Mouse (Mus musculus) neutrophil, adult 83 days (primary cell): Measurements from ENCODE around the gene Il12rb1. TPM values are rescaled to one million over a fixed set of nuclear protein-coding genes. Genes with fewer than 3 reads are reported as not detected.

Experiments
- total RNA-seq, 2 experiments: library from RNA; stranded (reverse); gene quantifications; one replicate each; pipeline ENCODE4 v1.2.4; 2023

Il12rb1 gene
- total RNA-seq, result under 1 TPM; 0.42 to 0.57 TPM

DNA sequence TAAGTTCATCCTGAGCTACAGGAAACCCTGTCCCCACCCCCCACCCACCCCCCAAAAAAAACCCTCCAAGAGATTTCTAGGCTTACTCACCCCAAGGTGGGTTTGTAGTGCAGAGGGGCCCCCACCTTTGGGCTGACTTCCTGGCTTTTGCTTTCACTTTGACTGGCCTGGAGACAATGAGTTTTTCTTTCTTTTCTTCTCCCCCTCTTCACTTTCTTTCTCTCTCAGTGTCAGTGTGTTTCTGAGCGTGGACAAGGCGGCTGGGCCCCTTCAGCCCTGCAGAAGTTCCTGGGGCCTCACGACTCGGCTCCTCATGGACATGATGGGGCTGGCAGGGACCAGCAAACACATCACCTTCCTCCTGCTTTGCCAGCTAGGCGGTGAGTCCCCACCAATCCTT is at the start of gene Il12rb1:
Il12rb1 (plus strand) TSS at position 211 of the 400 bp plus-strand sequence.

DNA sequence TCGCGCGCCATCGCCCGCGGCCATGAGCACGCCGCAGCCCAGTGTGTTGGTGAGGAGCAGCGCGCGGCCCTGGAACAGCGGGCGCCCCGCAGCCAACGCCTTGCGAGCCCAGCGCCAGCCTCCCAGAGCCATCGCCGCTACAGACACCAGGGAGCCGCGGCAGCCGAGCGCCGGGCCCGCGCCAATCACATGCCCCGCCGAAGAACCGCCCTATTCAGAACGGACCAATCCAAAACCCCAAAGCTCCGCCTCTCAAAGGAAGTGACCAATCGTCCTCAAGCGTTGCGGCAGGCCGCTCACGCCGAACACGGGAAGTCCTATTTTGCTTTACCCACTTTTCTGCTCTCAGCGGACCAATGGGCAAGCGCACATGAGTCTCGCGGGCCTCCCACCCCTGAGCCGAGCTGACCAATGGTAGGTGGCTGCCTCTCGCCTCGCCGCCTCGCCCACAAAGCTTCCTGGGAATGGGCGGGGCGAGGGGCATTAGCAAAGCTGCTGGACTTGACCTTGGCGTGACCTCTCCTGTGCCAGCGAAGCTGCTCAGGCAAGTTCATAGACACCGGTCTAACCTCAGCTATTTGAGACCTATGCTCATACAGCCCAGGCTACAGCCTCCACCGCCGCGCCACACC is 47.4 kb upstream of the Il12rb1 start, which contains the start of gene Mpv17l2:
Mpv17l2 (minus strand) TSS at position 172 of the 632 bp plus-strand sequence.

DNA sequence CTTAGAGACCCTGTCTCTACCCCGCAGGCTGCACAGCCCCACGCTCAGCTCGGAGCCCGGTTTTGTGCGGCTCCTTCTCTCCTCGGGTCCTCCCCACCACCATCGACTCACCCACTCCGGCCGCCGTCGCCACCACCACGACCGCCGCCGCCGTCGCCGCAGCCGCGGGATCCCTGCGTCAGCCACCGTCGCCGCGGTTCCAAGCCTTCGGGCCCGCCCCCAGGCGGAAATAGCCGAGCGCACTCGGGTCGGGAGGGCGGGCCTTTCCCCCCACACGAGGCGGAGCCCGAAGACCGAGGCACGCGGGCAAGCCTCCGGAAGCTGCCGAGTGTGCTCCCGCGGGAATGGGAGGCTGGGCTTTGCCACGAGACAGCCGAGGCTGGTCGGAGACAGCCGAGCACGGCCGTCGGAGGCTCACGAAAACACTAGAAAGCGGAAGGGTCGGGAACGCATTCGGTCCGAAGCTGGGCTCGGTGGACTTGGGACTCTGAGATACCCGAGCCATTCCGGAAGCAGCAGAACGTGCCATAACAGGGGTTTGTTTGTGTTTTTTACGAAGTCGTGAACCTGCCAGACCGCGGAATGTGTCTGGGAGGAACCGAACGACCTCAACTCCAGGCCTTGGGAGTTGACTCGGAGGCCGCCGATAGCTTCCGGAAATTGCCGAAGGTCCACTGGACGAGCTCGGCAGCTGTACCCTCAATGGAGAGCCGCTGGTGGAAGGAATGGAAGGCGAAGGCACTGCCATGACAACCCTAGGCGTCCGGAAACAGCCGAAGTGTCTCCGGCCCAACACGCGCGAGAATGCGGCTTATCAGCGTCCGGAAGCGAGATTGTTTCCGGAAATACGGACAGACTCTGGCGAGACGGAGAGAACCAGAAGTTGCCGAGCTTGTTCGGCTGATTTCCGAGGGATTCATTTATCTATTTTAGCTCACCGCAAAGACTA is 31.5 kb upstream of the Il12rb1 start, which contains the start of gene Pik3r2:
Pik3r2 (minus strand) TSS at position 218 of the 949 bp plus-strand sequence.

DNA sequence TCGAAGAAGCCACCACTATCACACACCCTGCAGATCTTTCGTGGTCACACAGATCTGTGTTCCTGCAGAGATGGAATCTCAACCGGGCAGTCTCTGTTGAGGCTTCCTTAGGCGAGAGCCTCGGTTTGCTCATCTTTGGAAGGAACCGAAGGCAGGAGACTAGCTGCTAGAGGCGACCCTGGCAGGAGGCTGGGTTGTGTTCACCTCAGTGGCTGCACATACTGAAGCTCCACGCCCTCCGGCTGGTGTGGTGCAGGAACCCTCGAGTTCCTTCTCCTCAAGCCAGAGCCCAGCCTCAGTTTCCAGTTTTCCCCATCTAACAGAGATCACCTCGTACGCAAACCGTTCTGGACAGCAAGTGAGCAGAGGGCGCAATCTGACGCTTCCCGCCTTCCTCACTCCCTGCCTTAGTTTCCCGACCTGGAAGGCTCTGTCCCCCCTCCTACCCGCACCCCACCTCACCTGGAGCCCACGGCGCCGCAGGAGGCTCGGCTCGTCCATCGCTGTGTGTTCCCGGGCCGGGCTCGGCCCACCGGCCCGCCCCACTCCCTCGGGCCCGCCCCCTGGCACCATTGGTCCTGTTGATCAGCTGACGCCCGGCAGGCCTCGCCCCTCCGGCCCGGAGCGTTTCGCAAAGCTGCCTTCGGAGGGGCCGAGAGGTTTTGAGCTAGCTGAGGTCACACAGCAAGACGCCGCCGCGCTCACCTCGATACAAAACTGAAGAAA is 3.6 kb upstream of the Il12rb1 start, which contains the start of gene Mast3:
Mast3 (minus strand) TSS at position 574 of the 726 bp plus-strand sequence.

DNA sequence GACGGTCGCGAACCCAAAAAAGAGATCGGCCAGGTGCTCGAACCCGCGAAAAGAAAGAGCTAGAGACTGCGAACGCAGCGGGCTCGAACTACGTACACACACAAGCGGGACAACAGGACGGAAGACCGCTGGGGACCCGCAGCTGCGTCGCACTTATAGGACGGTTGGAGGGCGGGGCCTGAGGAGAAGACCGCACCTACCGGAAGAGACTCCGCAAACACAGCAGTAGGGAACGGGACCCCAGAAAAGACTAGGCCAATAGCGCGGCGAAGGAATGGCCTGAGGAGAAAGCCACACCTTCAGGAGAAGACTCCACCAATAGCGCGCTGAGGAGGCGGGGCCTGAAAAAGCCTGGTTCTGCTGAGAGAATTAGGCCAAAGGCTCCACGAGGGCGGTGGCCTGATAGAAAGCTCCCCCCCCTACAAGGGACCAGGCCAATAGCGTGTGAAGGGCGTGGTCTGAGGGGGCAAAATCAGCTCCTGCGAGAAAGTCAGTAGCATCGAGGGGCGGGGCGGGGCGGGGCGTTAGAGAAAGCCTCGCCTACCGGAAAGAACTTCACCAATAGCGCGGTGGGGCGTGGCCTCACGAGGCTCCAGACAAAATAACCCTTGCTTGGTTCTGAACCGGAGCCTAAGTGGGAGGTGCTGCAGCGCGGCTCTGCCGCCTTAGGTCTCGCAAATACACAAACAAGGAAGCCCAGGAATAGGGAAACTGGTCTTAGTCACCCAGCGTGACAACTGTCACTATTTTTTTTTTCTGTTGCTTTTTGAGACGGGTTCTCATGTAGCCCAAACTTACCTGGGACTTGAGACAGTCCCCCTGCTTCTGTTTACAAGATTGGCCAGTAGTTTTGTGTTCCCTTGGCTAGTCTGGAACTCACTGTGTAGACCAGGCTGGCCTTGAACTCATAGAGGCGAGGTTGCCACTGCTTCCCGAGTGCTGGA is 31.4 kb downstream of the Il12rb1 start, which contains the start of gene Arrdc2:
Arrdc2 (minus strand) TSS at position 313 of the 944 bp plus-strand sequence.

DNA sequence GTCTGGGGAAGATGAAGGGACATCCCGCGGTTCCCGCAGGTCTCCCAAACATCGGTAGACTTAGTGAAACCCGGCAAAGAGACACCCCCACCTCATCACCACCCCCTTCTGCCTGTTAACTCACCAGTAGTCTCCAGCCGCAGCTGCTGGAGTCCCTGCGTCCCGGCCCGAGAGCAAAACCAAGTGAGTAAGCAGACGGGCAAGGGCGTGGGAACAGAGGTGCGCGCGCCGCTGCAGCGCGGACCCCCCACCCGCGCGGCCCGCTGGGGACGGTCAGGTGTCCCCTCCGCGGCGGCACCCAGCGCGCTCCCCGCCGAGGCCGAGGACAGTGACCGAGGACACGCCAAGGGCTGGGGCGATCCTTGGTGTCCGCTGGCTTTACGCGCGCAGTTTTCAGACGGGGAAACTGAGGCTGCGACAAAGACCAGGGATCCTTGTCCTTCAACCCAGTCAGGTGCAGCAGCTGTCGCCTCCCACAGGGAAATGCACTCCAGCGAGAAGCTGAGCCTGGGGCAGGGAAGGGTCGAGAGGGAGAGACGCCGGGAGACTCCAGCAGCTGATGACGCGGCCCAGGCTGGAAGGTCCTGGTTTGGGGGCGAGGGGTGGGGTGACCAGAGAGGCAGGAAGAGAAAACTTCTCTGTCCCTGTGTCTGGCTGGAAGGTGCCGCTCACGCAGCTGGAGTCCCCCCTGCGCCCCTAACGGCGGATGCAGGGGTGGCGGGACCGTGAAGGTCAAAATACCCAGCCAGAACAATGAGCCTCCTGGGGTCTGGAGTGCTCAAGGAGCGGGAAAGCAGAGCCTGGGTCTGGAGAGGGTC is 54.8 kb downstream of the Il12rb1 start, which contains the start of gene Kcnn1:
Kcnn1 (minus strand) TSS at position 435 of the 818 bp plus-strand sequence.

Other genes starting within 250 kb of the Il12rb1 start
- 10 to 100 TPM; 29.5 to 40.1 TPM for gene Isyna1, start 214.1 kb upstream of the Il12rb1 start, total RNA-seq
- 10 to 100 TPM; 60.1 to 77.7 TPM for gene Ssbp4, start 199.6 kb upstream of the Il12rb1 start, total RNA-seq
- 10 to 100 TPM; 65.7 to 79.1 TPM for gene Lrrc25, start 192.3 kb upstream of the Il12rb1 start, total RNA-seq
- under 1 TPM; 0.49 to 0.90 TPM for gene Gdf15, start 176.0 kb upstream of the Il12rb1 start, total RNA-seq
- 1 to 10 TPM; 3.6 to 5.1 TPM for gene Pgpep1, start 148.1 kb upstream of the Il12rb1 start, total RNA-seq
- gene Lsm4, start 135.2 kb upstream of the Il12rb1 start, total RNA-seq, result 10 to 100 TPM; 40.7 to 61.6 TPM
- 1,000 to 10,000 TPM in 1 of 2 experiments, 100 to 1,000 TPM in 1; 926 to 1,259 TPM for gene Jund, start 109.5 kb upstream of the Il12rb1 start, total RNA-seq
- gene Iqcn, start 105.0 kb upstream of the Il12rb1 start, total RNA-seq, result 1 to 10 TPM; 7.5 to 9.1 TPM
- gene Gm3336, start 89.9 kb upstream of the Il12rb1 start, total RNA-seq, result under 1 TPM in 1 of 2 experiments, not detected in 1; 0.64 TPM
- under 1 TPM; 0.31 to 0.50 TPM for gene Pde4c, start 84.7 kb upstream of the Il12rb1 start, total RNA-seq
- gene Rab3a, start 53.8 kb upstream of the Il12rb1 start, total RNA-seq, result 1 to 10 TPM; 2.6 to 3.0 TPM
- gene Mpv17l2, start 47.5 kb upstream of the Il12rb1 start, total RNA-seq, result 10 to 100 TPM; 20.1 to 25.7 TPM
- gene Pik3r2, start 31.7 kb upstream of the Il12rb1 start, total RNA-seq, result 10 to 100 TPM; 18.6 to 20.8 TPM
- 100 to 1,000 TPM; 167 to 179 TPM for gene Mast3, start 3.4 kb upstream of the Il12rb1 start, total RNA-seq
- gene Arrdc2, start 31.3 kb downstream of the Il12rb1 start, total RNA-seq, result 10 to 100 TPM; 16.6 to 20.4 TPM
- gene Kcnn1, start 54.8 kb downstream of the Il12rb1 start, total RNA-seq, result not detected
- 10 to 100 TPM; 35.2 to 37.0 TPM for gene Ccdc124, start 65.5 kb downstream of the Il12rb1 start, total RNA-seq
- gene Slc5a5, start 84.3 kb downstream of the Il12rb1 start, total RNA-seq, result not detected
- gene Rpl18a, start 89.0 kb downstream of the Il12rb1 start, total RNA-seq, result 1,000 to 10,000 TPM; 1,354 to 1,486 TPM
- 10 to 100 TPM; 31.6 to 32.4 TPM for gene Map1s, start 97.5 kb downstream of the Il12rb1 start, total RNA-seq